Mouse (Mus musculus) gastrocnemius, postnatal 14 days (tissue): ENCODE measurements at regions not wholly inside any gene's neighbourhood (a gene's known extent, or its start where the extent isn't known, plus 50 kb on each side); places are given as distances from the start of the nearest gene placed in this dataset.

Source experiments
- DNase-seq: peaks from one replicate; pipeline ENCODE4 v3.0.0; 2021; ENCODE audit warnings: mixed read lengths
- intact Hi-C: fragments of 180-260 bp; cut with DNase I; formaldehyde crosslinking; loops from one replicate; pipeline ENCODE4 v1.15.1; 2025; ENCODE audit warnings: low total_unique reads
- microRNA-seq, 2 experiments: library from miRNA; unstranded; fragments of <30 nt; microRNA quantifications; one replicate each; pipeline ENCODE4 v1.2.0; 2021

DNA sequence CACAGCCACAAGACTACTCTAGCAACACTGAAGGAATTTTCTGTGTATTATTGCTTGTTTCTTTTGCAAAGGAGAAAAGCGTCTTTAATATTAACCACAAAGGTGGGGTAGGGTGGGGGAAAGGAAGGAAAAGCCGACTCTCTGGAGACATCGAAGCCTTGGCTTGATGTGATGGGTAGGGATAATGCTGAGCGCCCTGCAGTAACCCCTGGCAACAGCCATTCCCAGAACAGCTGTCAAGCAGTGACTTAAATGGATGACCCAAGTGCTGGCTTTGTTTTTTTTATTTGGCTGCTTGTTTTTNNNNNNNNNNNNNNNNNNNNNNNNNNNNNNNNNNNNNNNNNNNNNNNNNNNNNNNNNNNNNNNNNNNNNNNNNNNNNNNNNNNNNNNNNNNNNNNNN, 51.6 kb upstream of the Klf7 start:
- intact Hi-C loops: no loop called here

DNA sequence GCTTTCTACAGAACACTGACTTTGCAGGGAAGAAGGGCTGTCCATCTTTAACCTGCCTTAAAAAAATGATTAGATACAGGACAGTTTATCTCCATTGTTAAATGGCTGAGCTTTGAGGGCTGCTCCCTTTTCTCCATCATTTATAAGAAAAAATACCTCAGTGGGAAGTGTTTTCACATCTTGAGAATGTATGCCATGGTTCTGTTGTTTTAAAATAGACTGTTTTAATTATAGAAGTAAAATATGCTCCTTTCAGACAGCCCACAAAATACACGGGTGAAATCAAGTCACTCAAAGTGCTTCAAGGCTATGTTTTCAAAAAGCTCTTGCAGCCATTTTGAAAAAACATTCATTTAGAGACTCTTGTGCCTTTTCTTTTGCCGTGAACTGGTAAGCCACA, 50.0 kb upstream of the Klf7 start:
- intact Hi-C loops: no loop called here
- DNase-seq: no peak

More for the DNA sequence above, 51.6 kb upstream of the Klf7 start:
- no peak for DNase-seq

Small RNAs in the stretch of these regions (microRNA-seq; reads per million reads assigned to microRNA genes)
- gene Gm25748: 0 reads per million in 2 experiments
